Mouse (Mus musculus) activated CD4-positive, CD25-positive, alpha-beta regulatory T cell, adult 4 months (primary cell): ENCODE measurements at regions not wholly inside any gene's neighbourhood (a gene's known extent, or its start where the extent isn't known, plus 50 kb on each side); places are given as distances from the start of the nearest gene placed in this dataset.

Source experiments
- ATAC-seq: one replicate; pipeline ENCODE4 v1.8.0; 2017

DNA sequence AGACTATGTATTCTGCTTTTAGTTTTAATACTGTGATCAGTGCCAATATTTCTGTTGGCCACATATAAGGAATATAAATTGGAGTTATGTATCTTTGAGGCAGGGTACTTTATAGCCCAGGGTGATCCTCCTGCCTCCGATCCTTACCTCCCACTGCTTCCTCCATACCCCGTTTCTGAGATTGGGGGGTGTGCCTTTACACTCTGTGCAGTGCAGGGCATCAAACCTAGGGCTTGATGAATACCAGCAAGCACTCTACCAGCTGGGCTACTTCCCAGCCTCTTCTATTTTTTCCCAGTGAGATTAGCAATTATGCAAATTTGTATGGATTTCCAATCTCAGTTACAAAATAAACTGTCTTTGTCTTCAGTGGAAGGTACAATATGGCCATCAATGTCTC, 97.3 kb upstream of the Tsc22d2 start:
- ATAC-seq = no peak

DNA sequence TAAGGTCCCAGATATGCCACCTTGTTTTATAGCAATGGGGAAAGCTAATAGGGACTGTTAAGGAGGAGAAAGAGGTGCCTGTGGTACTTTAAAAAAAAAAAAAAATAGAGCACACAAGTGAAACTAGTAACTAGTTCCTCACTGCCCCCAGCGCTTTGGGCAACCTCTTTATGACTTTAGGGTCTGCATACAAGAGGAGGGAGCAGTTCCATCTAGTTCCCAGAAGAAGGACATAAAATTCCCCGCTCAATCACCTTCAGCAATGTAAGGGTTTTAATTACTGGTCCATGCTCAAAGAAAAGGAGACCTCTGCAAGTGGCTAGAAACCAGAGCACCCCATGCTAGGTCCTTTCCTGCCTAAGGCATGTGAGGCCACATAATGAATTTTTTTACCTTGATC, 95.8 kb upstream of the Tsc22d2 start:
- no peak for ATAC-seq

DNA sequence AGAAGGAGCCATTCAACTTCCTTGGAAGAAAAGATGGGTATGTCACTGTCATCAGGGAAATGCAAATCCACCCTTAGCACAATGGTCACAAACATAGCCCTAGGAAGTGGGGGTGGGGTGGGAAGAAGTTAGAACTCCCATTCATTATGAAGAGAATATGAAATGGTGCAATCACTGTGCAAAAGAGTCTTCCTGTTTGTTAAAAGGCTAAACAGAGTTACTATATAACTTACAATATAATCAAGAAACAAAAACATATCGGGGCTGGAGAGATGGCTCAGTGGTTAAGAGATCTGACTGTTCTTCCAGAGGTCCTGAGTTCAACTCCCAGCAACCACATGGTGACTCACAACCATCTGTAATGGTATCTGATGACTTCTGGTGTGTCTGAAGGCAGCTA, 95.1 kb upstream of the Tsc22d2 start:
- no peak for ATAC-seq

DNA sequence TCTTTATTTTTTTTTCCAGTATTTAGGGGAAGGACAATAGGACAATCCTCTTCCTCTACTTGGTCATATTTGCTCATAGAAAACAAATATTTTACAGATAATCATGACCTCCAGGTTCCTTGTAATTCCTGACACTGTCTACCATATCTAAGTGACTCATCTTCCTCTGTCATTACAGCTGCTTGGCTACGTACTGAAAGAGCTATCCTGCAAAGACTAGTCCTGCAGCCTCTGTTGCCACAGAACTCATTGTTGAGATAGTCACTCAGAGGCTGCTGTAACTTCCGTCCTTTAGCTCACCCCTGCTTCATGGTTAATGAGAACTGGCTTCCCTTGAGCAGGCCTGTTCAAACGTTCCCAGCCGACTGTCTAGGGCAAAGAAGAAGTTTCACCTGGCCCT, 93.7 kb upstream of the Tsc22d2 start:
- no peak for ATAC-seq

DNA sequence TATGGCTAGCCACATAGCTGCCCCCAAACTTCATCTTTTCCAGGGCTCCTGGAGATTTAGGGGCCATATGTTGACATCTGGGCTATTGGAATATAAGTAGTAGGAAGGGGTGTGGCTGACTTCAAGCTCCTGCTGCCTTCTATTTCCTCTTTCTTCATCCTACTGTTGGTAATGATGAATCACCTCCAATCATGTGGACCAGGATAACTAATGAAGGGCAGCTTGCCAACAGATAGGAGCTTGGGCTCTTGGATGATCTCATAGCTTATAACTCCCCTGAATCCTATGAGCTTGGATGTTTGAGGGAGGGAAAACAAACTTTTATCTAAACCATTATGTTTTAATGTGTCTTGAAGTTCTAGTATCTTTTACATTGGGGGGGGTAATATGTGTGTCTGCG, 92.2 kb upstream of the Tsc22d2 start:
- ATAC-seq = no peak

DNA sequence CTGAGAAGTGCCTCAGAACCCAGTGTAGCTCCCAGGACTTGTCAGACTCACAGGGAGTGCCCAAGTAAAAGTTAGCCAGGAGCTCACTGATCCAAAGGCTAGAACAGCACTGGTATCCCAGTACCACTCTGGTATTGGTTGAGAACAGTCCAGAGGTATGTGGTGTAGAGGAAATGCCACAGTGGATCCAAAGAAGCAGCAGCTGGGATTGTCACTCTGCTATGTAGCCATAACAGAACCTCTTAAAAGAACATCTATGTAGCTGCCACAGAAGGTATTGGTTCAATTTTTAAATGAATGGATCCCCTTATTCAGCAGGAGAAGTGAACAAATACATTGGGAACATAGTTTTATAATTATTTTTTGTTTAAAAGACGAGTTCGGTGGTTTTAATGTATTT, 86.8 kb upstream of the Tsc22d2 start:
- no peak for ATAC-seq

DNA sequence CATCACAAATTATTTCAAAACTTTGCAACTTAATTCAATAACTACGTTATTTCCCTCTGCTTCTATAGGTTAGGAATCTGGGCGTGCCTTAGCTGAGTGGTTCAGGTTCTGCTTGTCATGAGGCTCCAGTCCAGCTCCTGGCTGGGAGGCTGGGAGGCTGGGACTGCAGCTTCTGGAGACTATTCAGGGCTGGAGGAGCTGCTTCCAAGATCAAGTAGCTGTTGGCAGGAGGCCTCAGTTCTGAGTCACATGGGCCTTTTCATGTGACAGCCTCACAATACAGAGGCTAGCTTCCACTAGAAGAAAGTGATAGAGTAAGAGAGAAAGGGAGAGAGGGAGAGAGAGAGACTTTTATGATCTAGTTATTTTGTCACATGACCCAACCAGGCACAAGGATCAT, 84.3 kb upstream of the Tsc22d2 start:
- ATAC-seq = no peak

DNA sequence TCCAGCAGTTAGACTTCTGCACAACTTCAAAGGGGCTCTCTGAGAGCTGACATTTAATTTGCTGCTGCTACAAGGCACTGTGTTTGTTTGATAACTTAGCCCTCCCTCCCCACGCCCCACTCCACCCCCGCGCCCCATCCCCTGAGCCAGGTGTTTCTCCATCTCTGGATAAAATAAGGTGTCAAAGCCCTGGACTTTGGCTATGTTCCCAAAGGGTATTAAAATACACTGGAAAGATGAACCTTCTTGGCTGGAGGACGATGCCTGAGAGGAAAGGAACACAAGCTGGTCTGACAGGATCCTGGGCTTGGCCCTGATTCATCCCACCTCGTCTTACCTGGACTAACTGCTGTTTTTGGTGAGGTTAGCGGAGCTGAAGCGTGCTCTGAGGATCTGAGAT, 80.5 kb upstream of the Tsc22d2 start:
- ATAC-seq = no peak

DNA sequence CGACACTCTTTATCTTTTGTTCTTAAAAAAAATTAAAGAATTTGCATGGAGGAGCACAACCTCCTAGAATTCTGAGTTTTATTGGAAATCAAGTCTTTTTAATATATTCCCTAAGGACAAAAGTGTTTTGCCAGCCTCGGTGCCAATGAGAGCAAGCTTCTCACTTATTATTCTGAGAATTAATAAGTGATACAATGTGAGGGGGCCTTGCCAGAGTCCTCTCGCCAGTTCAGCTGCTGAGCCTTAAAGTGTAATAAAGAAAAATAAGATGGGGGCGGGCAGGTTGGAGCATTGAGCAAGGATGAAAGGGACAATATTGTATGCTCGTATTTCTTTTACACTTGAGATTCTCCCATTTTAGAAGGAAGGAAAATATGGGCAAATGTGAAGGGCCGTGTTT, 79.2 kb upstream of the Tsc22d2 start:
- ATAC-seq = no peak

DNA sequence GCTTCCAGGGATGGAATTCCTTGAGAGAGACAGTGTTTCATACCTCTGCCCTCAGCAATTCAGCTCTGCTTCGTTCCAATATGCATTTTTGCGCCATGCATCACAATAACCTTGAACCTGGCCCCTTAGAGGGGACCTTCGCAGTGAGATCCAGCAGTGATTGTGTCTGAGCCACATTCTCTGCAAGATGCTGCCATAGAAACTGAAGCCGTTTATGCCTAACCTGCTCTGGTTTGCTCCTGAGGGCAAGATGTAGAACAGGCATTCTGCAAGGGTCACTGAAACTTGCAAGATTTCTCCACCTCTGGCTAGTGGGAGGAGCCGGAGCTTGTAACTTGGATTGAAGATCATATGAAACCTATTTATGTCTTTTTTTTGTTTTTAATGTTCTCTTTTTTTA, 78.4 kb upstream of the Tsc22d2 start:
- ATAC-seq = no peak

DNA sequence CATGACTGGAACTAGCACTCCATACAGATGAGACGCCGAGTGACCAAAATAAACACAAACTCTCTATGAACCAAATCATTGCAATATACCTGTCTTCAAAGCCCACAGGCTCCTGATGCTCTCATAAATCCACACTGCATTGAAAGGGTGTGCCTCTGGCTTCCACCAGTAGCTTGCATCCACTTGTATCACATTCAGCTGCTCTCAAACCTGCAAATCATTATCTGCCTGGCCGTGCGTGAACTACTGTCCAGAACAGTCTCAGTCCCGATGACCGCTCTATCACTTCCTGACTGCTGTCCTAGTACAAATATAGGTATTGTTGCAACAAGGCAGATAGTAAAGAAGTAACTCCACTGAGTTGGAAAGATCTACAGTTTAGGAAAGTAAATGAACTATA, 77.9 kb upstream of the Tsc22d2 start:
- no peak for ATAC-seq

DNA sequence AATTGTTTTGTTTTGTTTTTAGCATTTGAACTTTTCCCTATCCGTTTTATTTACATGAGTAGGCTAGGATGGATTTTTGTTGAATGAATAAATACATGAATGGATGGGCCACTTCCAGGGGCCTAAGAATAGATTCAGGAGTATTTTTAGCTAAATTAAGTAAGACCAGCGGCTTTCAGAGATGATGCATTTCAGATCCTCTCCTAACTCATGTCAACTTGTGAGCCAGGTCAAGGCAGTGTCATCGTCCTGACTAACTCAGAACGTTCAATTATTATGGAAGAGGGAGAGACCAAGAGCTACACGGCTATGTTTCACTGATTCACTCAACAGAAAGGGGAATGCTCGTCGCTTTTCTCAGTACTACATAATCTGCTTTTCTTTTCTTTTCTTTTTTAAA, 75.5 kb upstream of the Tsc22d2 start:
- ATAC-seq = no peak

DNA sequence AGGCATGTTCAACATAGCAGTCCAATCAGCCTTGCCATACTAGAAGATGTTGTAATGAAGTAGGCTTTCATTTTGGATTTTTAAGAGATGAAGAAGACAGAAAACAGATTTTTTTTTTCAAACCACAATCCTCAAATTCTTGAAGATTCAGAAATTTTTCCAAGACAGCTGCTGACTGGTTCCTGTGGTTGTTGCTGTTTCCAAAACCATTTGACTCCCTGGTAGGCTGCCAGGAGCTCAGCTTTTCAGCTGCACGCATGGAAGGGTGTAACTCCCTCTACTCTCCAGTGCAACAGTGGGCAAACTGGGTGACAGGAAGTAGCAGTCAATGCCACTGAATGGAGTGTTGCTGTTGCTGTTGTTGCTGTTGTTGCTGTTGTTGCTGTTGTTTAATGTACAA, 72.4 kb upstream of the Tsc22d2 start:
- ATAC-seq = no peak

DNA sequence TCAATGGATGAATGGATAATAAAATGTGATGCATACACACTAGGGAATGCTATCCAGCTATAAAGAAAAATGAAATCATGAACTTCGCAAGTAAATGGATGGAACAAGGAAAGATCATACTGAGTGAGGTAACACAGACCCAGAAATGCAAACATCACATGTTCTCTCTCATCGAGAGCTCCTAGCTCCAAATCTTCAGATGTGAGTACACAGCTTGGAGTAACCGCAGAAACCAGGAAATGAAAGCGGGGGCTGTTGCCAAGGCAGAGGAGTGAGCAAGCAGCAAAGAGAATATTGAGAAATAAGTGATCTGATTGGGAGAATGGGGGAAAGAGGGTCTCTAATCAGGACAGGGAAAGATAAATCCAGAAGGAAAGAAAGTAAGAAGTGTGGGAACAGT, 52.0 kb upstream of the Tsc22d2 start:
- ATAC-seq = no peak

DNA sequence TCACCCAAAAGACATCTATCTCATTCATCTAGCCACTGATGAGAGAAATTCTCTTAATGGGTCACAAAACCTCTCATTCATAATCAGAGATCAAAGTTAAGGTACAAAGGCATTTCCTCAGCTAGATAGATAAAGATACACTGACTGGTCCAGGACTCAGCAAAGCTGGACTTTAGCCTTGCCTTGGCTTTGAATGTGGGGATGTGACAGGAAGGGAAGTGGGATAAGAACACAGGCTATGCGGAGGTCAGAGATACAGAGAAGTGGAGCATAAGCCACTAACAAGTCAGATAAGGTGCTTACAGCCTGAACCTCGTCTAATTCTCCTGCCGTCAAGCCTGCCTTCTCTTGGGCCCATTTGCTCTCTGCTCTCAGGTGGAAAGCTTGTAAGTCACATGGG, 50.0 kb upstream of the Tsc22d2 start:
- no peak for ATAC-seq
